Mouse (Mus musculus) MEL (cell line): ENCODE results near the gene Samd14. TPM values are rescaled to one million over a fixed set of nuclear protein-coding genes. Genes with fewer than 3 reads are reported as not detected.

Experiments
- DNase-seq: peaks from one replicate; pipeline ENCODE4 v3.0.0; 2011; ENCODE audit warnings: low read depth, low spot score
- H3K27ac ChIP-seq: 2 replicates; pipeline ENCODE4 v1.5.1; 2012; ENCODE audit warnings: low read depth, mild to moderate bottlenecking, control low read depth, low read length, moderate library complexity; ENCODE audit not compliant: control insufficient read depth
- H3K27me3 ChIP-seq, 2 experiments: fragments of 150-350 bp in 1 of 2; sonication (generic) in 1 of 2; 2 replicates each; pipeline ENCODE4 v1.6.1; 2012; ENCODE audit warnings: low read length in 2 of 2, mild to moderate bottlenecking in 2 of 2, improper control_type of control experiment in 1 of 2, moderate library complexity in 1 of 2; ENCODE audit not compliant: insufficient read depth in 2 of 2, control insufficient read depth in 1 of 2
- H3K36me3 ChIP-seq, 2 experiments: 2 replicates each; pipeline ENCODE4 v1.6.1; 2012 to 2014; ENCODE audit warnings: low read length in 2 of 2, improper control_type of control experiment in 1 of 2, inconsistent platforms in 1 of 2, mild to moderate bottlenecking in 1 of 2; ENCODE audit not compliant: insufficient read depth in 2 of 2, control insufficient read depth in 1 of 2
- H3K4me1 ChIP-seq, 2 experiments: fragments of 150-350 bp in 1 of 2; sonication (generic) in 1 of 2; 2 replicates each; pipeline ENCODE4 v1.6.1; 2012; ENCODE audit warnings: low read length in 2 of 2, improper control_type of control experiment in 1 of 2, mild to moderate bottlenecking in 1 of 2; ENCODE audit not compliant: insufficient read depth in 2 of 2, control insufficient read depth in 1 of 2
- H3K4me3 ChIP-seq, 2 experiments: fragments of 150-350 bp in 1 of 2; sonication (generic) in 1 of 2; 2 replicates each; pipeline ENCODE4 v1.5.1; 2012; ENCODE audit warnings: low read depth in 2 of 2, low read length in 2 of 2, mild to moderate bottlenecking in 2 of 2, moderate library complexity in 2 of 2, control low read depth in 1 of 2, improper control_type of control experiment in 1 of 2; ENCODE audit not compliant: control insufficient read depth in 1 of 2, insufficient read depth in 1 of 2
- H3K79me2 ChIP-seq: 2 replicates; pipeline ENCODE4 v1.6.1; 2012; ENCODE audit warnings: mild to moderate bottlenecking, low read length, moderate library complexity; ENCODE audit not compliant: control insufficient read depth, poor library complexity, insufficient read depth
- H3K9ac ChIP-seq: 2 replicates; pipeline ENCODE4 v1.6.1; 2012; ENCODE audit warnings: low read depth, mild to moderate bottlenecking, control low read depth, low read length, moderate library complexity; ENCODE audit not compliant: control insufficient read depth, poor library complexity, severe bottlenecking
- H3K9me3 ChIP-seq: fragments of 150-350 bp; sonication (generic); replicated peaks from 2 replicates; pipeline ENCODE4 v1.6.1; 2012; ENCODE audit warnings: mild to moderate bottlenecking, low read length, improper control_type of control experiment, moderate library complexity; ENCODE audit not compliant: insufficient read depth
- BHLHE40 ChIP-seq: IDR thresholded peaks from 2 replicates; pipeline ENCODE4 v1.6.1; 2012; ENCODE audit warnings: low read depth, mild to moderate bottlenecking, inconsistent platforms, low read length, improper control_type of control experiment, borderline replicate concordance
- CHD1 ChIP-seq: IDR thresholded peaks from 2 replicates; pipeline ENCODE4 v1.6.1; 2012; ENCODE audit warnings: low read depth, mild to moderate bottlenecking, inconsistent platforms, low read length, improper control_type of control experiment
- CTCF ChIP-seq, 3 experiments: IDR thresholded peaks in 2 of 3; conservative IDR thresholded peaks in 1 of 3; 2 replicates each; pipeline ENCODE4 v1.5.1; 2011 to 2012; ENCODE audit warnings: low read length in 3 of 3, low read depth in 2 of 3, mild to moderate bottlenecking in 2 of 3, improper control_type of control experiment in 1 of 3, inconsistent platforms in 1 of 3, mixed read lengths in 1 of 3, moderate library complexity in 1 of 3; ENCODE audit not compliant: control insufficient read depth in 1 of 3, insufficient read depth in 1 of 3, poor library complexity in 1 of 3, severe bottlenecking in 1 of 3
- ELF1 ChIP-seq: IDR thresholded peaks from 2 replicates; pipeline ENCODE4 v1.6.1; 2014; ENCODE audit warnings: low read depth, mild to moderate bottlenecking, inconsistent platforms, low read length, improper control_type of control experiment, moderate library complexity
- ETS1 ChIP-seq: IDR thresholded peaks from 2 replicates; pipeline ENCODE4 v1.6.1; 2012; ENCODE audit warnings: low read depth, mild to moderate bottlenecking, inconsistent platforms, low read length, improper control_type of control experiment, moderate library complexity
- GABPA ChIP-seq: IDR thresholded peaks from 2 replicates; pipeline ENCODE4 v1.6.1; 2012; ENCODE audit warnings: low read depth, mild to moderate bottlenecking, inconsistent platforms, low read length, improper control_type of control experiment, moderate library complexity
- GATA1 ChIP-seq: IDR thresholded peaks from 2 replicates; pipeline ENCODE4 v1.6.1; 2011; ENCODE audit warnings: low read depth, low read length, improper control_type of control experiment
- HCFC1 ChIP-seq: IDR thresholded peaks from 2 replicates; pipeline ENCODE4 v1.6.1; 2012; ENCODE audit warnings: low read depth, mild to moderate bottlenecking, inconsistent platforms, low read length, improper control_type of control experiment, moderate library complexity
- MAFK ChIP-seq: IDR thresholded peaks from 2 replicates; pipeline ENCODE4 v1.6.1; 2011; ENCODE audit warnings: low read depth, mild to moderate bottlenecking, low read length, improper control_type of control experiment, borderline replicate concordance
- MAZ ChIP-seq: IDR thresholded peaks from 2 replicates; pipeline ENCODE4 v1.6.1; 2012; ENCODE audit warnings: low read depth, mild to moderate bottlenecking, inconsistent platforms, low read length, improper control_type of control experiment
- MEF2A ChIP-seq: IDR thresholded peaks from 2 replicates; pipeline ENCODE4 v1.6.1; 2014; ENCODE audit warnings: low read depth, mild to moderate bottlenecking, inconsistent platforms, low read length, improper control_type of control experiment; ENCODE audit not compliant: poor library complexity, insufficient replicate concordance, severe bottlenecking; ENCODE audit errors: extremely low read depth
- MYB ChIP-seq: IDR thresholded peaks from 2 replicates; pipeline ENCODE4 v1.6.1; 2011; ENCODE audit warnings: mild to moderate bottlenecking, low read depth, low read length, improper control_type of control experiment
- MYC ChIP-seq: IDR thresholded peaks from 2 replicates; pipeline ENCODE4 v1.6.1; 2011; ENCODE audit warnings: low read depth, mild to moderate bottlenecking, low read length, improper control_type of control experiment, moderate library complexity
- NELFE ChIP-seq: IDR thresholded peaks from 2 replicates; pipeline ENCODE4 v1.6.1; 2011; ENCODE audit warnings: low read depth, low read length, improper control_type of control experiment
- NRF1 ChIP-seq: IDR thresholded peaks from 2 replicates; pipeline ENCODE4 v1.6.1; 2014; ENCODE audit warnings: low read depth, mild to moderate bottlenecking, inconsistent platforms, low read length, improper control_type of control experiment, moderate library complexity; ENCODE audit not compliant: poor library complexity, insufficient read depth, severe bottlenecking
- POLR2A ChIP-seq, 2 experiments: IDR thresholded peaks; 2 replicates each; pipeline ENCODE4 v1.6.1; 2011 to 2012; ENCODE audit warnings: low read length in 2 of 2, mild to moderate bottlenecking in 2 of 2, control low read depth in 1 of 2, improper control_type of control experiment in 1 of 2, low read depth in 1 of 2, moderate library complexity in 1 of 2; ENCODE audit not compliant: control insufficient read depth in 1 of 2, insufficient read depth in 1 of 2, poor library complexity in 1 of 2
- POLR2AphosphoS2 ChIP-seq: IDR thresholded peaks from 2 replicates; pipeline ENCODE4 v1.6.1; 2011; ENCODE audit warnings: low read length, improper control_type of control experiment
- RAD21 ChIP-seq: IDR thresholded peaks from 2 replicates; pipeline ENCODE4 v1.6.1; 2011; ENCODE audit warnings: mild to moderate bottlenecking, low read depth, low read length, improper control_type of control experiment
- RCOR1 ChIP-seq: IDR thresholded peaks from 2 replicates; pipeline ENCODE4 v1.6.1; 2012; ENCODE audit warnings: low read depth, mild to moderate bottlenecking, inconsistent platforms, low read length, improper control_type of control experiment
- SIN3A ChIP-seq: IDR thresholded peaks from 2 replicates; pipeline ENCODE4 v1.6.1; 2012; ENCODE audit warnings: low read length, improper control_type of control experiment, inconsistent platforms
- TAL1 ChIP-seq: IDR thresholded peaks from 2 replicates; pipeline ENCODE4 v1.6.1; 2012; ENCODE audit warnings: mild to moderate bottlenecking, inconsistent platforms, low read length, moderate library complexity, mixed read lengths
- UBTF ChIP-seq: IDR thresholded peaks from 2 replicates; pipeline ENCODE4 v1.6.1; 2012; ENCODE audit warnings: low read depth, mild to moderate bottlenecking, inconsistent platforms, low read length, improper control_type of control experiment, moderate library complexity, borderline replicate concordance; ENCODE audit not compliant: insufficient read depth
- ZMIZ1 ChIP-seq: IDR thresholded peaks from 2 replicates; pipeline ENCODE4 v1.6.1; 2012; ENCODE audit warnings: low read depth, mild to moderate bottlenecking, inconsistent platforms, low read length, improper control_type of control experiment, moderate library complexity
- ZNF384 ChIP-seq: IDR thresholded peaks from 2 replicates; pipeline ENCODE4 v1.6.1; 2012; ENCODE audit warnings: low read depth, mild to moderate bottlenecking, inconsistent platforms, low read length, improper control_type of control experiment
- polyA plus RNA-seq, 2 experiments: library from polyadenylated mRNA; stranded (reverse) in 1 of 2; unstranded in 1 of 2; fragments of >175 nt in 1 of 2; fragments of >200 nt in 1 of 2; gene quantifications; 2 replicates each; pipeline versions ENCODE4 v1.2.1 to v1.2.4; 2012; ENCODE audit warnings: low replicate concordance in 2 of 2, low read depth in 1 of 2; ENCODE audit not compliant: insufficient read length in 2 of 2, insufficient read depth in 1 of 2, missing spikeins in 1 of 2
- total RNA-seq: library from RNA; depleted of rRNA; stranded (reverse); fragments of 300-350 nt; gene quantifications from 2 replicates; pipeline ENCODE4 v1.2.3, GENCODE M21; 2012

The Samd14 gene
- total and polyA plus RNA-seq, 3 experiments: 57.6 to 1,219 (median 101) TPM

DNA sequence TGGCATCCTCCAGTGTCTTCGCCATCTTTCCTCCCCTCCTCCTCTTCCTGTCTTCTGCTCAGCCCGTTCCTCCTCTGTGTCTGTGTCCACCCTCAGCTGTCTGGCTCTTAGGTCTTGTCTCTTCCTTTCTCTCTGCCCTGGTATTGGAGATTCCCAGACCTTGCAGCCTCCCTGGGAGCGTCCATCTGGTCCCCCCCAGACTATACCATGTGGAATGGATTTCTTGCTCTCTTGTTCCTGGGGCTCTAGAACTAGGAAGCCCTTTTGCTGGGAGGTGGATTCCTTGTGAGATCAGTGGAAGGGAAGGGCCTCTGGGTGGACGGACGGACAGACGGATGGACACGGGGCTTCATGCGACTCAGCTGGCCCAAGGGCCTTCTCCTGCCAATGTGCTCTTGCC is 13.6 kb upstream of the Samd14 start:
- H3K27ac ChIP-seq: peak overlapping the region; percentile 75
- H3K9ac ChIP-seq: peak overlapping the region; percentile 0; the same call in 1 of the 2 replicates
- peaks cover 82% of the 10 kb centered on the region for H3K79me2 ChIP-seq
- H3K9me3 ChIP-seq: no peaks in the 10 kb centered on the region
- peaks cover 45 to 73% of the 10 kb centered on the region in 2 experiments for H3K4me1 ChIP-seq
- no peak for TF ChIP-seq RCOR1
- TF ChIP-seq CTCF (IDR thresholded peaks at IDR 0.05 in 2 of 3, conservative IDR thresholded peaks at IDR 0.05 in 1 of 3; ENCODE audit: control insufficient read depth in 1 of 3, insufficient read depth in 1 of 3, low read depth in 2 of 3, low read length in 3 of 3, poor library complexity in 1 of 3, severe bottlenecking in 1 of 3): no peak
- TF ChIP-seq BHLHE40: no peak
- no peak for TF ChIP-seq MYB
- H3K36me3 ChIP-seq: peaks cover 6 to 60% of the 10 kb centered on the region in 2 experiments; a peak in 3 of 4 replicates
- no peak for DNase-seq
- no peaks in the 10 kb centered on the region for H3K27me3 ChIP-seq
- H3K4me3 ChIP-seq: no peak overlapping the region

DNA sequence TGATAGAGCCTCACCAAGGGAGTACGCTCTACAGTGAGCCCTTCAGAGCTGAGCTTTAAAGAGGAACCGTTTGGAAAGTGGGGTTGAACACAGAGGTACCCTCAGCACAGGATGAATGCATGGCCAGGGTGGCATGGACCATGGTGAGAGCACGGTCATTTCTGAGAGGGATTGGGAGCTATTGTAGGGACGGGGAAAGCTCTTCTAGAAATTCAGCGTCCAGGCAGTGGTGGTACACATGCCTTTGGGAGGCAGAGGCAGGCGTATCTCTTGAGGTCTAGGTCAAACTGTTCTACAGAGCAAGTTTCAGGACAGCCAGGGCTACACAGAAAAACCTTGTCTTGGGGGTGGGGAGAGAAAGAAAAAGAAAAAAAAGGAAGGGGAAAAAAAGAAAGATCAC is 12.7 kb upstream of the Samd14 start:
- peak overlapping the region in 1 of 2 experiments; percentile 5; a peak in 2 of 4 replicates for H3K4me3 ChIP-seq
- H3K27me3 ChIP-seq: no peaks in the 10 kb centered on the region
- H3K79me2 ChIP-seq: peaks cover 79% of the 10 kb centered on the region
- H3K9me3 ChIP-seq: no peaks in the 10 kb centered on the region
- H3K36me3 ChIP-seq: peaks cover 6 to 63% of the 10 kb centered on the region in 2 experiments
- TF ChIP-seq GABPA (no peak), NELFE (no peak), CHD1 (peak; percentile 53; the same call in 1 of the 2 replicates), RAD21 (no peak), UBTF (no peak), ZNF384 (peak; percentile 60), CTCF (IDR thresholded peaks at IDR 0.05 in 2 of 3, conservative IDR thresholded peaks at IDR 0.05 in 1 of 3; ENCODE audit: control insufficient read depth in 1 of 3, insufficient read depth in 1 of 3, low read depth in 2 of 3, low read length in 3 of 3, poor library complexity in 1 of 3, severe bottlenecking in 1 of 3) (no peak)
- H3K4me1 ChIP-seq: peaks cover 45 to 73% of the 10 kb centered on the region in 2 experiments
- H3K9ac ChIP-seq: peak overlapping the region; percentile 38
- H3K27ac ChIP-seq: peak overlapping the region; percentile 75
- peak; percentile 61 for DNase-seq

DNA sequence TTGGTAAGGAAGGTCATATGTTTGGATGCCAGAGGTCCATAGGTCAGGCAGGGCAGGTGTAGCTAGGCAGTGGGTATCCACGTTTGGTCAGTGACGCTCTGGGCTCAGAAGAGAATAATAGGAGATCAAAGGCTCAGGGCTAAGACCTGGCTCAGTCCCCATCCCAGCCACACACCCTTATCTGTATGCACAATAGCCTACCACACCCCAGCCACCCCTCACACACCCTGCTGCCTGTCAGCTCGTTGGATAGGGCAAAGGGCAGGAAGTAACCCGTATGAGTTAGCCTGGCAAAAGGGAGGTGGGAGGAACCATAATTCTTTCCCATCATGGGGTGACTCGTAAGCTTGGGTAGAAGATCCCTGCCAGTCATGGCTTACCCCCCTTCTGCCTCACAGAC is 12.1 kb upstream of the Samd14 start:
- Histone ChIP-seq H3K36me3 (peaks cover 10 to 63% of the 10 kb centered on the region in 2 experiments), H3K79me2 (peaks cover 73% of the 10 kb centered on the region), H3K27ac (peak overlapping the region; percentile 77), H3K27me3 (no peaks in the 10 kb centered on the region), H3K9me3 (no peaks in the 10 kb centered on the region), H3K9ac (peak overlapping the region; percentile 43), H3K4me3 (peak overlapping the region; percentile 6 to 15), H3K4me1 (peaks cover 45 to 73% of the 10 kb centered on the region in 2 experiments)
- peak; percentile 93 for DNase-seq
- TF ChIP-seq ETS1 (peak; percentile 90), POLR2AphosphoS2 (peak; percentile 62; the same call in 1 of the 2 replicates), POLR2A (IDR thresholded peaks at IDR 0.05; ENCODE audit: control insufficient read depth in 1 of 2, insufficient read depth in 1 of 2, low read depth in 1 of 2, low read length in 2 of 2, poor library complexity in 1 of 2) (peak in 1 of 2 experiments; percentile 60; a peak in 2 of 4 replicates), MYB (peak; percentile 56; the same call in 1 of the 2 replicates), GATA1 (peak; percentile 92), ELF1 (peak; percentile 69; the same call in 1 of the 2 replicates), RCOR1 (peak; percentile 76), SIN3A (peak; percentile 93), TAL1 (peak; percentile 82), HCFC1 (peak; percentile 70), ZMIZ1 (peak; percentile 84; the same call in 1 of the 2 replicates), MAFK (no peak), NRF1 (no peak), MEF2A (no peak), MYC (0 out of 2 replicates have a peak, but pooled peaks have one; percentile 52), RAD21 (no peak), MAZ (0 out of 2 replicates have a peak, but pooled peaks have one; percentile 66)
